Mouse (Mus musculus): ENCODE data around the gene Zfp473. TPM values are rescaled to one million over a fixed set of nuclear protein-coding genes. Genes with fewer than 3 reads are reported as not detected.

Zfp473 gene
- polyA plus RNA-seq (2017; shearing (Covaris generic)), result 0.71 TPM

DNA sequence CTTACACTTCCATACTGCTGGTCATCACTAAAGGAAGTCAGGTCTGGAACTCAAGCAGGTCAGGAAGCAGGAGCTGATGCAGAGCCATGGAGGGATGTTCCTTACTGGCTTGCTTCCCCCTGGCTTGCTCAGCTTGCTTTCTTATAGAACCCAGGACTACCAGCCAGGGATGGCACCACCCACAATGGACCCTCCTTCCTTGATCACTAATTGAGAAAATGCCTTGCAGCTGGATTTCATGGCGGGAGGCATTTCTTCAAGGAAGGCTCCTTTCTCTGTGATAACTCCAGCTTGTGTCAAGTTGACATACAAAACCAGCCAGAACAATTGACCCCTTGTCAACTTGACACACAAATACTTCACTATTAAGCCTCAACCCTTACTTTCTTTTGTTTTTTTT lies at the start of gene Zfp473:
Gene Zfp473, minus strand, starts transcription at position 101 of the 400 bp plus-strand sequence.

DNA sequence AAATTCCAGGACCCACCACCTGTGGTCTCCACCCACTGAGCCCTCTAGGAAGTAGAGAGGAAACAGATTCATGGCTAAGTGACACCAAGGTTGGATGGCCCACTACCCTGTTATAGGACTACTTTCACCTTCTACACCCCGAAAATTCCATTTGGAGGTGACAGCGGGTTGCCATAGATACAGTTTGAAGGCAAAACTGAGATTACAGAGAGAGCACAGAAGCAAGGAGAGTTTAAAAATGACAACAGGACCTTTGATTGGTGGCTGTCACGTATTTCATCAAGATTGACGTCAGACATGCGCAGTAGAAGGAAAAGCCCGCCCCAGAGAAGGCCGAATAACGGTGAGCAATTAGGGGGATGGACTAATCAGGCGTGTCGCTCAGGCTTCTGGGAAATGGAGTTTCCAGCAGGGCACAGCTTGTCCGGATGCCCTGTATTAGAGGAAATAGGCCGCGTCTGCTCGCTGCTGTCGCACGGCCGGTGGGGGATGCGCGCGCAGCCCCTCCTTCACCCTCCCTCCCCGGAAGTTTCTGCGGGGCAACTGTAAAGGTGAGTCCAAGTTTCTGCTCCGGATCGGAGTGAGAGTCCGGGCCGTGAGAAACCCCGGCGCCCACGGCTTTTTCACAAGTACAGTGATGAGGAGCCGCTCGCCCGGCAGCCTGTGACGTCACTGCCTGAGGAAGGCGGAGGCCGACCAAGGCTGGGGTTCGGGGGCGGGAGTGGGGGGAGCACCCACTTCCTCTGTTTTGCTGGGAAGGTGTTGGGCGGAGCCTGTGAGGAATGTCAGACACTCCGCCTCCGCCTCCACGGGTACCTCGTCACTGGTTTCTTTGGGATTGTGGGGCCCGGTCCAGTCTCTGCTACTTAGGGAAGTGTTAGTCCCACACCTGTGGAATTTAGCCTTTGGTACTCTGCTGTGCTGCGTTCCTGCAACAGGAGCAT lies 2.5 kb downstream of the Zfp473 start, which contains the start of gene Vrk3:
Gene Vrk3, plus strand, starts transcription at position 313 of the 944 bp plus-strand sequence.

DNA sequence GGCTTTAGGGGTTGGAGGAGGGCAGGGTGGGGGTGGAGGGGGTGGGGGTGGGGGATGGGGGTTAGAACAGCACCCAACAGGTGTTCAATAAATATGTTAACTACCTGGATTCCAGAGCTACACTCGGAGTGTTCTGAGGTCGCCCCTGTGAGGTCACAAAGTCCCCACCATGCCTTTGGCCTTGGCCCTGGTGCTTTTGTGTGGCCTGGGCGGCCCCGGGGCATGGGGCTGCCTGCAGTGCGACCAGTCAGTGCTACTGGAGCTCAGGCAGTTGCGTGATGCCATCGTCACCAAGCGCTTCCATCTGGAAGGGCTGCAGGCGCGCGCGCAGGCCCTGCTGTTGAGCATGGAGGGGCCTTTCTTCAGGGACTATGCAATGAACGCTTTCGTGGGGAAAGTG lies 42.3 kb downstream of the Zfp473 start, which contains the start of gene Izumo2:
Gene Izumo2, plus strand, starts transcription at position 169 of the 400 bp plus-strand sequence.

Other genes with a start within 250 kb of the Zfp473 start
- not detected for gene Mybpc2, start 226.4 kb downstream of the Zfp473 start, polyA plus RNA-seq (2017; shearing (Covaris generic))
- gene Spib, start 219.0 kb downstream of the Zfp473 start, polyA plus RNA-seq (2017; shearing (Covaris generic)), result 0.87 TPM
- 58.9 TPM for gene Pold1, start 202.2 kb downstream of the Zfp473 start, polyA plus RNA-seq (2017; shearing (Covaris generic))
- gene Nr1h2, start 197.1 kb downstream of the Zfp473 start, polyA plus RNA-seq (2017; shearing (Covaris generic)), result 143 TPM
- 1.3 TPM for gene Napsa, start 178.7 kb downstream of the Zfp473 start, polyA plus RNA-seq (2017; shearing (Covaris generic))
- not detected for gene Kcnc3, start 160.4 kb downstream of the Zfp473 start, polyA plus RNA-seq (2017; shearing (Covaris generic))
- gene Myh14, start 80.2 kb downstream of the Zfp473 start, polyA plus RNA-seq (2017; shearing (Covaris generic)), result not detected
- not detected for gene Izumo2, start 42.3 kb downstream of the Zfp473 start, polyA plus RNA-seq (2017; shearing (Covaris generic))
- 106 TPM for gene Vrk3, start 2.6 kb downstream of the Zfp473 start, polyA plus RNA-seq (2017; shearing (Covaris generic))
- 43.8 TPM for gene Nup62, start 65.0 kb upstream of the Zfp473 start, polyA plus RNA-seq (2017; shearing (Covaris generic))
- 2.3 TPM for gene Il4i1, start 65.3 kb upstream of the Zfp473 start, polyA plus RNA-seq (2017; shearing (Covaris generic))
- gene Atf5, start 65.6 kb upstream of the Zfp473 start, polyA plus RNA-seq (2017; shearing (Covaris generic)), result 0.39 TPM
- 35.4 TPM for gene Akt1s1, start 97.9 kb upstream of the Zfp473 start, polyA plus RNA-seq (2017; shearing (Covaris generic))
- gene Tbc1d17, start 98.0 kb upstream of the Zfp473 start, polyA plus RNA-seq (2017; shearing (Covaris generic)), result 93.5 TPM
- 105 TPM for gene Pnkp, start 106.1 kb upstream of the Zfp473 start, polyA plus RNA-seq (2017; shearing (Covaris generic))
- 27.7 TPM for gene Ptov1, start 118.7 kb upstream of the Zfp473 start, polyA plus RNA-seq (2017; shearing (Covaris generic))
- gene Med25, start 141.7 kb upstream of the Zfp473 start, polyA plus RNA-seq (2017; shearing (Covaris generic)), result 59.3 TPM
- 45.3 TPM for gene Fuz, start 145.0 kb upstream of the Zfp473 start, polyA plus RNA-seq (2017; shearing (Covaris generic))
- gene Ap2a1, start 178.4 kb upstream of the Zfp473 start, polyA plus RNA-seq (2017; shearing (Covaris generic)), result 68.0 TPM
- gene Tsks, start 192.2 kb upstream of the Zfp473 start, polyA plus RNA-seq (2017; shearing (Covaris generic)), result not detected
- gene Cpt1c, start 223.8 kb upstream of the Zfp473 start, polyA plus RNA-seq (2017; shearing (Covaris generic)), result 0.30 TPM
- 175 TPM for gene Prmt1, start 235.5 kb upstream of the Zfp473 start, polyA plus RNA-seq (2017; shearing (Covaris generic))
- 235 TPM for gene Irf3, start 246.6 kb upstream of the Zfp473 start, polyA plus RNA-seq (2017; shearing (Covaris generic))
- gene Bcl2l12, start 247.7 kb upstream of the Zfp473 start, polyA plus RNA-seq (2017; shearing (Covaris generic)), result 35.8 TPM

All from CD4-positive, CD25-positive, alpha-beta regulatory T cell (primary cell).